Mouse (Mus musculus) left cerebral cortex, postnatal 4 days (tissue): ENCODE results near the gene Tmco4. TPM values are rescaled to one million over a fixed set of nuclear protein-coding genes. Genes with fewer than 3 reads are reported as not detected.

ENCODE experiments used
- DNase-seq: peaks from one replicate; pipeline ENCODE4 v3.0.0-alpha.2; 2022
- intact Hi-C: fragments of 180-260 bp; cut with DNase I; formaldehyde crosslinking; loops from one replicate; pipeline ENCODE4 v1.15.1; 2025
- total RNA-seq, 2 experiments: library from RNA; stranded (reverse); gene quantifications; 2 replicates each; pipeline ENCODE4 v1.2.3; 2021

Gene Tmco4
- total RNA-seq, result 1 to 10 TPM in 1 of 2 experiments, under 1 TPM in 1; 0.74 to 1.4 TPM

DNA sequence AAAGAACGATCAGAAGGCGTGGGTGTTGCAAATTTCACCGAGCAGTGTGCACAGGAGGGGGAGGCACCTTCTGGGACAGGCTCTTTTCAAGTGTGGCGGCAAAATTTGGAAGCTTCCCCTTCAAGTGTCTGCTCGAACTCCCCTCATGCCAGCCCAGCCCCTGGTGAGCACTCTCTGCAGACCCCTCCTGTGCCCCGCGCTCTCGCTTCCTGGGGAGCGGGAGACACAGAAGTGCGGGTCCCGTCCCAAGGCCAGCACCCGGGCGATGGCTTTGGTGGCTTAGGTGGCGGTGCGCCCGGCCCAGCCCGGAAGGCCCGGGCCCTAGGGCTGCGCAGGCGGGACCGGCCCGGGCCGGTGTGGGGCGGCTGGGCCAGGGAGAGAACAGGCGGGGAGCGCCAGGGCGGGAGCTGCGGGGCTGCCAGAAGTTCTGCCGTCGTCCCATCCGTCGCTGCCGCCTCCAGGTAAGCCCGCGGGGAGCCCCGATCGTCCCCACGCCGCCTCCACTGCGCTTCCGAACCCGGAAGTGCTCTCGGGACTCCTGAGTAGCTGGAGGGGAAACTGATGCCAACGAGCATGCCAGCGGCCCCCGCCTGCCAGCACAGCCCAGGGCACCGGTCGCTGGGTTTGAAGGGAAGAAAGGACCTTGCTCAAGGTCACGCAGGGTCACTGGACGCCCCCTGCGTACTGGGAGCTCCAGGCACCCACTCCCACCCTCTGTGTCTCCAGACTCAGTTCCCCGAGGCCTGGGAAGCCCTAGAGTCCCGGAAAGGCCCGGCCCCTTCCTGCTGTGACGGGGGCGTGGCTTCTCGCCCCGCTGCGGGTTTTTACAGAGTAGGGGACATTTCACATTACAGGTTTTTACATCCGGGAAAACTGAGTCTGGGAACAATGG lies at the start of gene Tmco4:
TSS of gene Tmco4 (plus strand) at position 62 of the 892 bp plus-strand sequence.
- DNase-seq, result peak; percentile 32
- intact Hi-C loops, result no loop called here

GRCm38 (mm10) chr4:138925561-138925960 lies 47.1 kb upstream of the Tmco4 start:
- no peak for DNase-seq
- intact Hi-C loops, result loop anchor here (2.0 kb wide), 1 partner anchor 151 kb away; no protein-coding TSS in a partner anchor

- intact Hi-C loops, result no loop called here
- DNase-seq, result no peak
Observed at GRCm38 (mm10) chr4:138933862-138934261, 38.8 kb upstream of the Tmco4 start.

GRCm38 (mm10) chr4:138934456-138935145 lies 38.1 kb upstream of the Tmco4 start:
- intact Hi-C loops, result no loop called here
- DNase-seq, result no peak

DNA sequence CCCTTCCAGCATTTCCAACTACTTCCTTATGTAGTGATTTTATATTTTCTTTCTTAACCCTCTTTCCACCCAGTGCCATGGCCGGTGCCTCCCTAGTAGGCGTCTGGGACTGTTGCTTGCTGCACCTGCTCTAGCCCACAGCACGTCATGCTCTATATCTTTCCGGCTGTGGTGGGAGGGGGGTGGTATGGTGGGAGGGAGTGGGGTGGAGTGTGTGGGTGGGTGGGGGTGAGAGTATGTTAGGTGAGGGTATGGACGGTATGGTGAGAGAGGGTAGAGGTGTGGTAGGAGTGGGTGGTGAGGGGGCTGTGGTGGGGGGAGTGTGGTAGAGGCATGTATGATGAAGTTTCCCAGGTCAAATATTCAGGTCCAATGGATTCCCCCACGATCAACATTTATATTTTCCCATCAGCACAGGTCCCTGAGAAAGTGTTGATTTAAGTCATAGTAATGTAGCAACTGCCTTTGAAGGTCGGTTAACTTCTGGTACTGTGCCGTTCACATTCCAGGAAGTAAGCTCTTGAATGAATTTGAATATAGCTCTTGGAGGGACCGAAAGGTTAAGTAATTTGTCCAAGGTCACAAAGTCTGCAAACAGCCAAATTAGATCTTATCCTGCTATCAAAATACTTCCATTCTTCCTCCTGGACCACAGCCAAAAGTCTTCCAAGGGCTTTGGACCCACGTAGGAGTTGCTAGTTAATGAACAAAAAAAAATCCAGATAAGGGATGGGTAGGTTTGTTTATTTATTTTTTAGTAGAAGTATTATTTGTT lies 34.0 kb upstream of the Tmco4 start:
- intact Hi-C loops, result no loop called here
- DNase-seq, result no peak

DNA sequence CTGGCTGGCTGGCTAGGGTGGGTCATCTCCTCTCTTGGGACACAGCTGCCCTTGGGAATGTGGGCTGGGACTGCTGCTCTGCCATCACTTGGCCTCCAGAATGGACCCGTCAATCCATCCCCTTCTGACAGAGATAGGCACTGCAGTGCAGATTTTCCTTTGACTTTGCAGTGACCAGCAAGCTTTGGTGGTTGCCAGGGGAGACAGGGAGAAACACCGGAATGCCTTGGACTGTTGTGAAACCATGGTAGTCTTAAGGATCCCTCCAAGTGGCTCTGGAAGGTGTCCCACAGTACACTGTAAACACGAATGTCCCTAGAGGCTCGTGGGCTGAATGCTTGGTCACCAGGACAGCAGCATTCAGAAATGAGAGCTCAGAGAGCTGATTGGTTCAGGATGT lies 33.2 kb upstream of the Tmco4 start:
- no peak for DNase-seq
- intact Hi-C loops, result no loop called here

DNA sequence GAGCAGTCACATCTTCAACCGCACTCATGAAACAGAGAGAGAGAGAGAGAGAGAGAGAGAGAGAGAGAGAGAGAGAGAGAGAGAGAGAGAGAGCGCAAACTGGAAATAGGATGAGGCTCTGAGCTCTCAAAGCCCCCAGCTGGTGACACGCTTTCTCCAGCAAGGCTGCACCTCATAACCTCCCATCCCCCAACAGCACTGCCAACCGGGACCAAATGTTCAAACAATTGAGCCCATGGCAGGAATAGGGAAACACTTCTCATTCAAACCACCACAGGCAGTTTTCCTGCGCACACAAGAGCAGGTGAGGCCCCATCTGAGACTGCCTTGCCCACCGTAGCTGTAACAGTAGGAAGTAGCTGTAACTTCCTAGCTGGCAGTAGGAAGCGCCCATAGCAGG lies 31.3 kb upstream of the Tmco4 start:
- DNase-seq, result no peak
- intact Hi-C loops, result no loop called here

GRCm38 (mm10) chr4:138941966-138942365 lies 30.7 kb upstream of the Tmco4 start:
- intact Hi-C loops, result no loop called here

DNA sequence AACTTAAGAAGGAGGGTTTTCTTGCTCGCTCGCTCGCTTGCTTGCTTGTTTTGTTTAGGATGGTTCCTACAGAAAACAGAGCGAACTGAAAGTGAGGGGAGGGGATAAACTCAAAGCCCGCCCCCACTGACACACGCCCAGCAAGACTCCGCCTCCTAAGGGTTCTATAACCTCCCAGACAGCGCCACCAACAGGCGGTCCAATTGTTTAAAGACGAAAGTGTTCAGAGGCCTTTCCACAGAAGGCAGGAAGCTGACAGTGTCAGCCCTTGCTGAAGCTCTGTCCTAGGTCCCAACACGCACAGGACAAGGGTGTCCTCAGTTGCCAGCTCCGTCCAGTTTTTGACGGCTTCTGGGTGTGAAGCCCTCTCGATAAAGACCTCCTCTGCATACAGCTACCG lies 29.0 kb upstream of the Tmco4 start:
- intact Hi-C loops, result no loop called here
- peak; percentile 55 for DNase-seq

More at GRCm38 (mm10) chr4:138941966-138942365, 30.7 kb upstream of the Tmco4 start:
- no peak for DNase-seq

DNA sequence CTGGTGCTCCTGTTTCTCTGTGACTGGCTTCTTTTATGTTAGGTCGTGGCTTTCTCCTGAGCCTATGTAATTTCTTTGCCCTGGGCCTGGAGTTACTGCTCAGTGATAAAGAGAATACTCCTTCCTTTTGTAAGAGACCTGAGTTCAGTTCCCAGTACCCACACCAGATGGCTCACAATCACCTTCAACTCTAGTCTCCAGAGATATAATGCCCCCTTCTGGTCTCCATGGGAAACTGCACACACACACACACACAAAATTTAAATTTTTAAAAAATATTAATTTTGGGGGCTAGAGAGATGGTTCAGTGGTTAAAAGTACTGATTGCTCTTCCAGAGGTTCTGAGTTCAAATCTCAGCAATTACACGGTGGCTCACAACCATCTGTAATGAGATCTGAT lies 24.4 kb upstream of the Tmco4 start:
- intact Hi-C loops, result no loop called here
- no peak for DNase-seq

DNA sequence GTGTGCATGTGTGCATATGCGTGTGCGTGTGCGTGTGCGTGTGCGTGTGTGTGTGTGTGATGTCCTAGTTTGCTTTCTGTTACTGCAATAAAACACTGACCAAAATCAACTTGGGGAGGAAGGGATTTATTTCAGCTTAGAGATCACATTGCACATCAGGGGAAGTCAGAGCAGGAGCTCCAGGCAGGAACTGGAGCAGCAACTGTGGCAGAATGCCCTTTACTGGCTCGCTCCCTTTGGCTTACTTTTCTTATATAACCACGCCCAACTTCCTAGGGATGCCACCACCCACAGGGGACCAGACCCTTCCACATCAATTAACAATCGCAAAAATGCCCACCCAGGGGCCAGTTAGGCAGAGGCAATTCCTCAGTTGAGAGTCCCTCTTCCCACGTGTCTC lies 14.1 kb upstream of the Tmco4 start:
- intact Hi-C loops, result no loop called here
- DNase-seq, result no peak

DNA sequence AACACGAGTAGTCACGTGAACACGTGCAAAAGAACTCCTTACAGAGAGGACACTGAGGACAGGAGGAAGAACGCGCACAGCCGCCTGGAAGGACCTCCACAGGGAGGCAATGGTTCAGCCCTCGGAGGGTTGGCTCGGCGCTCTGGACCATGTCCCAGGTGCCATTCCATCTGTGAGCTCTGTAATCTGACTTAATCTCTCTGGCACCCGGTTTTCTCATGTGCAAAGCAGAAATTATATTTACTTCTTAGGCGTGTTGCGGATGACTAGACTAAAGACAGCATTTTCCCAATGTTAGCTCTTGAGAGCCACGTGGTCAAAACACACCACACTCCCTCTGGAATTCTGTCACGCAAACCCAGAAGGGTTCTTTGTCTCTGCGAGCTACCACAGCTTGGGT lies 13.6 kb upstream of the Tmco4 start:
- intact Hi-C loops, result no loop called here
- no peak for DNase-seq

- DNase-seq, result no peak
- intact Hi-C loops, result no loop called here
Observed at GRCm38 (mm10) chr4:138959926-138960325, 12.8 kb upstream of the Tmco4 start.

- DNase-seq, result no peak
- intact Hi-C loops, result no loop called here
Observed at GRCm38 (mm10) chr4:138962719-138963118, 10.0 kb upstream of the Tmco4 start.

DNA sequence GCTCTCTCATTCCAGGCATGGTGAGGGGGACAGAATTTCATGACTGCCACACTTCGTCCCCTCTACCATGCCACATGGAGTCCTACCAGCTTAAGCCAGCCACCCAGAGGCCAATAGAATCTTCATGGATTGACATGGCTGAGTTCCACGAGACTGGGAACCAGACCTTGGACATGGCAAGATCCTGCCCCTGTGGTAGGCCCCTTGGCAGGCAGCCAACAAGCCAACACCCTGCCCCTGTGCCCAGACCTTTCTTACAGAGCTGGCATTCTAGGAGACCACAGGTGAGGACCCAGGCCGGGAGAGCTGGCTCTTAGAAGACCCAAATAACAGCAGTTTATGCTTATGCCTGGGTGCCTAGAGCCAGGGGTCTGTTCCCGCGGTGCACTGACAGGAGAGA lies 6.8 kb upstream of the Tmco4 start:
- intact Hi-C loops, result no loop called here
- DNase-seq, result peak; percentile 17

DNA sequence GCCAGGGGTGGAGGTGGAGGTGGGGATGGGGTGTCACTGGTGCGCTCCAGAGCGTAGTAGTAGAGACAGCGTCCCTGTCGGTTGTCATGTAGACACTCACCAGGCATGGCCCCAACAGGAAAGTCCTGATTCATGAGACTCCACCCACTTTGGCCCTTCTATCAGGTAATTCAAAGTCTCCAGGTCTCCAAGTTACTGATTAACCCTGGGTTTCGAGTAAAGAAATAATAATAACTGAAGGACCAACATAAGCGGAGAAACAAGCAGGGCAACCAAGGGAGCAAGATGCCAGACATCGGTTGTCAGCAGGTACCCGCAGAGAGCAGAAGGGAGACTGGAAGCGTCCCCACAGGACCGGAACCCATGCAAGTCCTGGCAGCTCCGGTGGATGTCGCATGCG lies 5.8 kb upstream of the Tmco4 start, which contains the start of gene Rnf186:
TSS of gene Rnf186 (plus strand) at position 247 of the 400 bp plus-strand sequence.
- intact Hi-C loops, result no loop called here
- DNase-seq, result no peak

- DNase-seq, result no peak
- intact Hi-C loops, result no loop called here
Observed at GRCm38 (mm10) chr4:138967485-138967884, 5.2 kb upstream of the Tmco4 start.

GRCm38 (mm10) chr4:138968772-138969556 lies 3.7 kb upstream of the Tmco4 start:
- intact Hi-C loops, result no loop called here
- no peak for DNase-seq

- no peak for DNase-seq
- intact Hi-C loops, result no loop called here
Observed at GRCm38 (mm10) chr4:138969736-138970135, 3.0 kb upstream of the Tmco4 start.

DNA sequence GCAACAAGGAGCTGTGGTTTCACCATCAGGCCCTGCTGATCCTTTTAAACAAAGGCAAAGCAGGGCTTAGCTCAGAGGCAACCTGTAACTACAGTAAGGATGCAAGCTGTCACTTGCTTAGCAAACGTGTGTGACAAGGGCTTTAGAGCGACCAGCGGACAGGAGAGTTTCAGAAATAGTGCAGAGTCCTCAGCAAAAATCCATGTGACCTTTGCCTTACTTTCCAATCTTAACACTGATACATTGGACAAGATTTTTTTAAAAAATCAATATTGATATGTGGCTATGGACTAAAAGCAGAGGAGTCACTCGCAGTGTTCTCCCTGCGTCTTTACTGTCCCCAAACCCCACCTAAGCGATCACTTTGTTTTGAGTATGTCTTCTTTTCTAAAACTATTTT lies 1.3 kb upstream of the Tmco4 start:
- no peak for DNase-seq
- intact Hi-C loops, result no loop called here
